Mouse (Mus musculus): ENCODE measurements around the gene Npr2.

DNA sequence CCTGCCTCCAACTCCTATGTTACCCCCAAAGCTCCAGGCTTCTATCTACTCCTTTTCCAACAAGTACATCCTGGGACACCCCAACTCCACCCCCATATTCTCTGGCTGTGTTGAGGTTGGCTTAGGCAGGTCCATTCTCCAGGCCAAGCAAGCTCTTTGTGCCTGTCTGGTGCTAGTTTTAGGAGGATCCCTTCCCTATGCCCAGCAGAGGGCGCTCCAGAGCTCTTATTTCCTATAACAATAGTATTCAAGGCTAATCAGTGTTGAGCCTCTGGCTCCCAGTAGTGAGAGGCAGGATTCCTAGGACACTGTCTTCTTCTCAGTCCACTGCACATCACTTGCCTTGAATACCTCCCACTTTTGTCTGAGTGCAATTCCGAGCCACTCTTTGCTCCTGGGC is 40.3 kb downstream of the Npr2 start:
- TF ChIP-seq CTCF (conservative IDR thresholded peaks at IDR 0.05; ENCODE audit: insufficient read depth, insufficient read length, low read depth, low read length) (peak; percentile 84), POLR2A (IDR thresholded peaks at IDR 0.05; ENCODE audit: low read depth, low read length) (no peak)
